Mouse (Mus musculus) MN1 (cell line): Measurements from ENCODE around the gene Traf2.

Experiments
- DNase-seq: peaks from one replicate; pipeline ENCODE4 v3.0.0-alpha.2; 2016; ENCODE audit warnings: low spot score

Traf2 gene

DNA sequence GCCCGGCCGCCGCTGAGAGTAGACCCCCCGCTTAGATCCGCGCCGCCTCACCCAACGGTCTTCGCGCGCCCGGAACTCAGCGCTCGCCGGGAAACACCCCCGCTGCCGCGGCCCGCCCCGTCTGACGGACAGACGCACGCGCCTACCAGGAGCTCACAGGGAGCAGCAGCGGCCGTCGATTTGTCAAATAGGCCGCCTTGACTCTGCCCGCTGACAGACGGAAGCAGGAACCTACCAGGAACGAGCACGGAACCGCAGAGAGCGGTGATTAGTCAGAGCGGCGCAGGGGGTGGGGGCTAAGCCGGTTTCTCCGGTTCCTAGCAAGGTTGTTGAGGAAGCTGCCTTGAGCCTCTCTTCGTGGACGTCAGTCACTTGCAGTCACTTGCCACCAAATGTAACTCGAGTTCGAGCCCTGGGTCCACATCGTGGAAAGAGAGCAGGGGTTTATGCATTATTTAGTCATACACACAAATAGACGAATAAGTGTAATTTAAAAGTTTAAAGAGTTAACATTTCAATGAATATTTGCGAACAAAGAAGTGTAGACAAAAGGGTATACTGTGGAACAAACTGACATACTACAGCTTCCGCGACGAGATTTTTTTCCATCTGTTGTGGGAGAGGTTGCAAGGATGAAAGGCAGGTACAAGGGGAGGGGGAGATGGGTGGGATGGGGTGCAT is at the start of gene Traf2:
Traf2 (minus strand) TSS at position 130 of the 681 bp plus-strand sequence.
- DNase-seq = peak; percentile 98

DNA sequence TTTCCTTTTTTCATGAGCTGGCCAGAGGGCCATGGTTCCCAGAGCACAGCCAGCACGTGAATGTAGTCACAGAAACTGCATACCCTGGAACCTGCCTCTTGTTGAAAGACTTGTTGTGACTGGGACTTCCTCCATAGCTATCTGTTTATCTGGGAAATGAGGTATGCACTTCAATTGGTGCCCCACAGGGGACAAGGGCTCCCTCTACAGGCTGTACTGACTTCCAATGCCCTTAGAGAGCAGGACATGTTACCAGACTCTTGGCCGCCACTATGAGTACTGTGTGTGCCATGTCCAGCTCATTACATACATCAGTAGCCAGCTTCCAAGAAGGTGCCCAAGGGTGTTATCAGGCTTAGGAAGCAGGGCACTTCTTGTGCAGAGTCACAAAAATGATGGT is 45.1 kb upstream of the Traf2 start:
- peak; percentile 24 for DNase-seq

DNA sequence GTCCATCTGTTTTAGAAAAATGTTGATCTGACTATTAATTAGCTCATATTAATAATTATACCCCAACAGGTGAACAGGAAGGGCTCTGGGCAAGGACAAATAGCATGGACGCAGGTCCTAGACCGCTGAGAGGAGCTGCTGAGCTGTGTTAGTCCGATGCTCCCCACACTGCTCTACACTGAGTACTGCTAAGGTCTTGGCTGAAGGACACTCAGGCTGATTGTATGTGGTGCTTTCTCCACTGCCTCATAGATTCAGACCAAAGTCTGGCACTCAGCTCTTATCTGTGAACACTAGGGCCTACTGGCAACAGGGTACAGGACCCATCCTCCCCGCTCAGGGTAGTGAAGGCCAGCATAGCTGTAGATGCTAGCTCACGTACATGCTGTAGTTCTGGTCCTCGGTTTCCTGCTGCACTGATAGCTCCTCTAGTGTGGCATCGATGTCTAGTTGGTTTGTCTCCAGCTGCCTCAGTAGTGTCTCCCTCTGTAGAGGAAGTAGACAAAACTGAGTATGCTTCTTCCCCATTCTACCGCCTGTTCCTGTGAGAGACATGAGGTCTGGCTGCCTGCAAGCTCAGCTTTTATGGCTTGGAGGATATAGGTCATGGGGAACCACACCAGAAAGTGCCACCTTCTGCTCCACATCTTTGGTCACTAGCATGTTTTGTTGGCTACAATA is 41.6 kb upstream of the Traf2 start:
- DNase-seq = no peak

DNA sequence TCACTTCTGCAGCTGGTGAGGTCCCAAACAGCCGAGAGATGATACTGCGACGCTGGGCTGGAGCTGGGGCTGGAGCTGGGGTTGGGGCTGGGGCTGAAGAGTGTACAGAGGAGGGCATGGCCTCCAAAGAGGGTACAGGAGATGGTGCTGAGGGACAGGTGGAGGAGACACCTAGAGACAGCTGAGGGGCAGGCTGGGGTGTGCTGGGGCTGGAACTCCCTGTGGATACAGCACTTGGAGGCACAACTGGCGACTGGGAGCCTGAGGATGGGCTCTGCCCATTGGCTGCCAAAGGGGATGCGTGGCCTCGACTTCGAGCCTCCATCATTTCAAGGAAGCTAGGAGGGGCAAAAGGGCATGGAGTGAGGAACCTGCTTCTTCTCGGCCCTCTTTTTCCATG is 40.5 kb upstream of the Traf2 start:
- no peak for DNase-seq

DNA sequence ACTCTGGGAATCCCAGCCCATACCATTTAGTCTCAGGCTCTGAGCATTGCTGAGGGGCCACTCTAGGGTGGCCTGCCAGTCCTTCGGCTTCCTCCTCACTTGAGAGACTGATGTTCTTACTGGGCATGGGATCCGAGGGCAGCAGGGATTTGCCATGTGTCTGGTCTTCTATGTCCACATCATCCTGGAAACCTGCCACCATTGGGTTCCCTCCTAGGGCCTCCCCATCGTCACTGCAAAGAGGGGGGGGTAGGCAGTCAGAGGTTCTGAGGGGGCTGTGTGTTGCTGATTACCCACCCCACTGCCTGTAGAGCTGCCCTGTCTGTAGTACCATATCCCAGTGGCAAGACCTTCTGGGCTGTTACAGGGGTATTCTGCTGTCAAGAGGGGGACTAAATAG is 38.9 kb upstream of the Traf2 start:
- no peak for DNase-seq

DNA sequence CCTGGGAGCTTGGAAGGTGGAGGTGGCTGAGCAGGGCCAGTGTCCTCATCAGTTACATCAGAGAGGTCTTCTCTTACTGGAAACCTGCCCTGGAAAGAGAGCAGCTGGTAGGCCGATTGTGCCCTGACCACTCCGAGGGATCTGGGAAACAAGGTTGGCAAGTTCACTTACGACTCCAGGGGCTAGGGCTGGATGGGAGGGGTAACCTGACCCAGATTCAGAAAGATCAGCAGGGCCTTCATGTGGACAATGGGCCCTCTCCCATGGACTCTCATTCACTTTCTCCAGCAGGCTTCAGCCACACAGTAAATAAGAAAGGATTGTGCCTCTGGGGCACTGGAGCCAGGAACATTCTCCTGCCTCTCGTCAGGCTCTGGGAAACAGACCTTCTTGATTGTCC is 38.1 kb upstream of the Traf2 start:
- DNase-seq = no peak

DNA sequence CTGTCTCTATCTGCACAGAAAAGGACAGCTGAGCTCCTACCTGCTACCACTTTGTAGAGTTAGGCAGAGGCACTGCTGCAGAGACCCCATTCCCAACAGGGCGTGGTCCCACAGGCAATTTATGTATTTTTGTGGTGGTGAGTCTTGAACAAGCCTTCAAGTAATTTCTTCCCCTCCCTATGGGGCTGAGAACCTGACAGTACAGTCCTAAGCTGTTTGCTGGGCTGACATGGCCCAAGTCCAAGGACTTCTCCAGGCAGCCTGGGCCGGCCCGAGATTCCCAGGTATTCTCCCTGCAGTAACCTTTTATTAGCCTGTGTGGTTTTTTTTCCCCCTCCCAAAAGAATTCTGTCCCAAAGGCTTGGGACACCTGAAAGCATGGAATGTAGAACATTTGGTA is 37.4 kb upstream of the Traf2 start:
- no peak for DNase-seq

DNA sequence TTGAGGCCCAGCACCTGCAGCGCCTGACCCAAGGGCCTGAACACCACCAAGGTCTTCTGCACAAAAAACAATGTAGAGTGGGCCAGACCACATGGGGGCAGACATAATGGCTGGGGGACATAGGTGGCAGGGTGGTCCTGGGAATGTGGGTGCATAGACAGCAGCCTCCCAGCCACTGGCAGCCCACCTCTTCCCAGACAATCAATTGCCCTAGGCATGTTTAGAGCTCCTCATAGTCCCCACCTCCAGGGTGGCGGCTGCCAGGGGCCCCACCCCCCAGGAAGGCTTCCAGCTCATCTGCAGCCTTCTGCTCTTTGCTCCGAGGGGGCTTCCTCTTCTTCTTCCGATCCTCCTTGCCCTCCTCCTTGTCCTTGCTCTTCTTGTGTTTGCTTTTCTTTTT is 36.8 kb upstream of the Traf2 start:
- DNase-seq = no peak

DNA sequence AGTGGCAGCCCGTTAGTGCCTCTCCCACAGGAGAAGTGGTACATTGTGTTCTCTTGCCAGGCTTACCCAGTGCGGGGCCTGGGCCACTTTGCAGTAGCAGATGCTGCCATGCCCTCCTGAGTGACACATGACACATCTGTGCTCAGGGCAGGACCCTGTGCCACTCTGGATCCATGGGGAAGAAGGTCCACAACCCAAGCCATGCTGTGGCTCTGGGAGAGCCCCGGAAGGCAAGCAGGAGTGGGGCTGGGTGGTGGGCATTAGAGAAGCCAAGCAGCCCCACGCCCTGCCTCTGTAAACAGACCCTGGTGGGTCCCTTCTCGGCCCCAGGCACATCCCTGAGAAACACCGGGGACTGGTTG is 36.4 kb upstream of the Traf2 start:
- no peak for DNase-seq

DNA sequence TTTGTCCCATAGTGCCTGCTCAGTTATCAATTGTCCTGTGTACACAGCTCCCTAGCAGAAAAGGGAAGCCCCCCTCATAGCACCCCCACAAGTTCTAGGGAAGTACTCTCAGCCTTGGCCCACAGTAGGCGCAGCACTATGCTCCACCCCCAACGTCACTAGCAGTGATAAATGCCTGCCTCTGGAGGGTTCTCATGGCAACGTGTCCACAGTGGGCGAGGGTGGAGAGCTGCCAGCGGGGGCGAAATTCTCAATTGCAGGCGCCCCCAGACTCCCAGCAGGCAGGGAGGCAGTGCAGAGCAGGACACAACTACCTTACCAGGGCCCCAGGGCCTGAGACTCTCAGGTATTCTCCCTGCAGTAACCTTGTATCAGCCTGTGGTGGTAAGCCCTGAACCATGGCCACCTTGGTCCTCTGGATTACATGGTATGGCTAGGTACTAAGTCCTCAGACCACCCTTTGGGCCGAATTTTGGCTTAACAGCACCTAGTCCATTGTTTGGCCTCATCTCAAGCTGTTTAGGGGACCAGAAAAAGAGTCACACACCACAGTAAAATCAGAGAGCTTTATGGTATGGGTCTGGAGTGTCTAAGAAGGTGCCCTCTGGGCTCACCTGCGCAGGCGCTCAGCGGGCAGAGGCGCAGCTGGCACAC is 35.9 kb upstream of the Traf2 start:
- DNase-seq = no peak

DNA sequence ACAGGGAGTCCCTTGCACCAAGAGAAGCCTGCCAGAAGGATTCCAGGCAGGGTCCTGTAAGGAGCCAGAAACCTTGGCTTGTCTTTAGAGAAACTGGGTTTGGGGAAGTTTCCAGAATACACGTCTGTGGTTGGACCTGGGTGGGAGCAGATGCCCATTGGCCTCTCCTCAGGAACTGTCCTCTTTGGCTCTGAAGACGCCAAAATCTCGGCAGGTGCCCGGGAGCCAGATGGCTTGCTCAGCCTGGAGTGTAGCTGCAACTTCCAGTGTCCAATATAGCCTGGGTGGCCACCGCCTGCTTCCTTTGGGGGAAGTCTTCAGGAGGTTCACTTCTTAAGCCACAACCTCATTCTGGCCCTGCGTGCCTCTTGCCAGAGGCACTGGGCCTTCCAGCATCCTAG is 35.2 kb upstream of the Traf2 start:
- no peak for DNase-seq

DNA sequence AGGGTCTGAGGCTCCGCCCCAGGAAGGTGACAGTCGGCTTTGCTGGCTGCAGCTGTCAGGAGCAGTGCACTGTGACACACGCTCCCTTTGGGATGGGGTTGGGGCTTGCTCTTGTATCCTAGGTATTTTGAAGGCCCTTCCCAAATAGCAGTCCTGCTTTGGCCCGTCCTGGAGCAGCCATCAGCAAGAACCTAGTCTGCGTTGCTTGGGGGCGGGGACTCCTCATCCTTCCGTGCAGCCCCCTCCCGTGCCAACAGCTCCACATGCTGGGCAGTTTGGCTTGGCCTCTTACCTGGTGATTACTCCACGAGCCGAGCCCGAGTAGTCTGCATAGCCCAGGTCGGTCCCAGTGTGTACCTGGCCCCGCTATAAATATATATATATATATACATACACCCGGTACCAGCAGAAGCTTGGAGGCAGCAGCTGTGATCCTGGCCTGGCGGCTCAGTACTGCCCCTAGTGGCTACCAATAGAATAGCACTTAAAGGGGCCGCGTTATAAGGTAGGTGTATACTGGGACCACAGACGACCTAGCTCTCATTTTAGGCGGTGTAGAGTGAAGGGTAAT is 34.6 kb upstream of the Traf2 start, which contains the start of gene Ajm1:
Ajm1 (minus strand) TSS at position 464 of the 571 bp plus-strand sequence.
- DNase-seq = peak; percentile 78

DNA sequence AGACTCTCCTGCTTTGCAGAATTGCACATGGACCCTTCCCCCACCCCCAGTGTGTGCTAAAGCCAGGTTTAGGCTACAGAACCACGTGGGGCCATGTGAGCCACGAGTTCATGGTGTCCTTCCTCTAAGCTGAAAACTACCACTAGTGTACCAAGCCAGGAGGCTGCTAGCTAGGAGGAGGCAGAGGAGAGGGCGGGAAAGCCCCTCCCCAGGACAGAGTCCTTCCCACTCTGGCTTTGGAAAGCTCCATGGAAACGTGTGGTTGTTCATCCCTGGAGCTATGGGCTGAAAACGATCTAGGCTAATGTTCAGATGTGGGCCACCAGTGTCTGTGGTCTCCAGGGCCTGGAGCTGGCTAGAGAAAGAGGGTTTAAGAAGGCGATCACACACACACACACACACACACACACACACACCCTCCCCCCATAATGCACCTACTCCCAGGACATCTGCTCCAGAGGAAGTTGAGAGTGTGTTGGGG is 33.9 kb upstream of the Traf2 start:
- no peak for DNase-seq

DNA sequence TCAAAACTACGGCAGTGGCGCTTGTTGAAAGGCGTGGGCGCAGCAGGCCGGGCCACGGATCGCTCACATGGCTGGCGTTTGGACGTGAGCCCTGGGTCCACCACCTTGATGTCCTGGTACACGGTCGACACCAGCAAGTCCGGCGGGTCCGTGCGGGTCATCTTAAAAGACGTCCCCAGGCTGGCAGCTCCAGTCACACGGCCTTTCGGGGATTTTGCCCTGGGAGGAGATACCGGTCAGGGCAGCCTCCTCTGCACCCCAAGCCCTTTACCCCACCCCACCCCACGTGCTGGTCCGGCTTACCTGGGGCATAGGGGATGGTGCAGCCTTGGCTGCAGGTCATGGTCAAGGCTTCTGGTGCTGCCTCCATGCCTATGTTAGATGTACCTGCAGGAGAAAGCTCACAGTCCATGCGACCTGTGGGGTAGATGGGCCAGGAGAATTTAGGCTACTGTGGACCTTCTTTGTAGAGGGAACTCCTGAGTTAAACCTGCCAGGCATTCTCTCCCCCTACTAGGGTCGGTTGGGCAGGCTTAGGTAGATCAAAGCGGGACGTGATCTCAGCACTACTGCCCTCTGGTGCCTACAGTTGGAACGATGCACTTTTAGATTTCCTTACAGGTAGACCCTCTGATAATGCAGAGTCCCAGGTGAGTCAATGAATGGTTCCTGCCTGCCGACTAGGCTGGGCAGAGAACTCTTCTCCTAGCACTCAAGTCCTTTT is 33.2 kb upstream of the Traf2 start:
- DNase-seq = no peak

DNA sequence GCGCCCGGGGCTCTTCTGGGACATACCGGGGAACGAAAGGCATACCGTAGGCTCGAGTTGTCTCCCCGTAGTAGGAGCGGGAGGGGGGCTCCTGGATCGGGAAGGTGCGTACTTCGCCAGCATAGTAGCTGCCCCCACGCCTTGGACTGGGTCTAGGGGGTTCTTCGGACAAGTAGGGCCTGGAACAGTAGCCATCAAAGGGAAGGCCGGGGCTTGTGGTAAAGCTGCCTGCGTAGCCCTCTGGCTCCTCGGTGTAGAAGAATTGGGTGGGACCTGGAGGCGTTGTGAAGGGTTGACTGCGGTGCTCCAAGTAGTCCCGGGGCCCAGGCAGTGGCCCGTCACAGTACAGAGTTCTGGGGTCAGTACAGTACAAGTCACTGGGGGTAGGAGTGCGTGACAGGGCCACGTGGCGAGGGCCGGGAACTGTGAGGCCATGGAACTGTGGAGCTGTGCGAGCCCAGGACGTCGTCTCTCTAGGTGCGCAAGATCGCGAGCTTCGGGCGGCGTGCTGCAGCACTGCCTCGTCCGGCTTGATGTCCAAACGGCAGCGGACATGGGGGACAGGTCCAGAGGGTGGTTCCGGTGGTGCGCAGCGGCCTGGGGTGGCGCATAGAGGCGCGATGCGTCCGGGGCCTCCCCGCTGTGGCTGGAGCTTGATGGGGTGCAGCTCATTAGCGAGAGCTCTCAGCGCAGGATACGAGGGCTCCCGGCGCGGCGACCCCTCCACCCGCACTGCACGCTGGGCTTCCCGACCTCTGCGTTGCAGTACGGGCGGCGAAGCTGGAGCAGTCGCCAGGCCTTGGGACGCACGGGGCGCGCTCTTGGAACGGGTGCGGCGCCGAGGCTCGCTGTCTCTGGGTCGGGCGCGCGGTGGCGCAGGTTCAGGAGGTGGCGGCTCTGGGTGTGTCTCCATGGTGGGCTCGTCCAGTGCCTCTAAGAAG is 32.3 kb upstream of the Traf2 start:
- DNase-seq = no peak

DNA sequence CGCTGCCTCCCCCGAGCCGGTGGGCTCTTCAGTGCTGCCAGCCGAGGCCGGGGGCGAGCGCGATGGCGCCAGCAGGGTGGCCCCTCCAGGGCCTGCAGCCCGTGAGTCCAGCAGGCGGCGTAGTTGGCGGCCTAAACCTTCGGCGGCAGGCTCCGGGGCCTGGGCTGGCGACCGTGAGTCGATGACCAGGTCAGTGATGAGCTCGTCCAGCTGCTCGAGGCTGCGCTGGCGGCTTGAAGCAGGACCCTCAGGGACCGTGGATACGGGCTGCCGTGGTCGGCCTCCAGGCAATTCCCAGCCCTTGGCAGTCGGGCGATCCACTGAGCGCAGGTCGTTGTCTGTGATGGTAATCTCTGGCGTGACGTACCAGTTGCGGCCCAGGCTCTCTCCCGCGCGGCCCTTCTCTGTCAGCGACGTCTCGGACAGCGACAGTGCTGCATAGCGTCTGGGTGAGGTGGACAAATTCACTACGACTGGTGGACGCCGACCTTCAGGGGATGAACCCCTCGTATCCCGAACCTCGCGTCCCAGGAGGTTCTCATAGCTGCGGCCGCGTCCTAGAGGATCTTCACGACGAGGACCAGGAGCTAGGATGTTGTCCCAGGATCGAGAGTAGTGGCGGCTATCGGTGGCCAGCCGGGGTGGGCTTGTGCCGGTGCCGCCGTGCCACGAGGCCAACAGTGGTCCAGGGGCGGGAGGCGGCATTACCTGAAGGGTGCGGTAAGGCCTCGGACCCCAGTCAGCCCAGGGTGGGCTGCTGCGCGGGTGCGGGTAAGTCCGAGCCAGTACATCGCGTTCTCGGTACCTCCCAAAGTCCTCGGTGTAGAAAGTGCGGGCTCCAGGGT is 31.4 kb upstream of the Traf2 start:
- no peak for DNase-seq

DNA sequence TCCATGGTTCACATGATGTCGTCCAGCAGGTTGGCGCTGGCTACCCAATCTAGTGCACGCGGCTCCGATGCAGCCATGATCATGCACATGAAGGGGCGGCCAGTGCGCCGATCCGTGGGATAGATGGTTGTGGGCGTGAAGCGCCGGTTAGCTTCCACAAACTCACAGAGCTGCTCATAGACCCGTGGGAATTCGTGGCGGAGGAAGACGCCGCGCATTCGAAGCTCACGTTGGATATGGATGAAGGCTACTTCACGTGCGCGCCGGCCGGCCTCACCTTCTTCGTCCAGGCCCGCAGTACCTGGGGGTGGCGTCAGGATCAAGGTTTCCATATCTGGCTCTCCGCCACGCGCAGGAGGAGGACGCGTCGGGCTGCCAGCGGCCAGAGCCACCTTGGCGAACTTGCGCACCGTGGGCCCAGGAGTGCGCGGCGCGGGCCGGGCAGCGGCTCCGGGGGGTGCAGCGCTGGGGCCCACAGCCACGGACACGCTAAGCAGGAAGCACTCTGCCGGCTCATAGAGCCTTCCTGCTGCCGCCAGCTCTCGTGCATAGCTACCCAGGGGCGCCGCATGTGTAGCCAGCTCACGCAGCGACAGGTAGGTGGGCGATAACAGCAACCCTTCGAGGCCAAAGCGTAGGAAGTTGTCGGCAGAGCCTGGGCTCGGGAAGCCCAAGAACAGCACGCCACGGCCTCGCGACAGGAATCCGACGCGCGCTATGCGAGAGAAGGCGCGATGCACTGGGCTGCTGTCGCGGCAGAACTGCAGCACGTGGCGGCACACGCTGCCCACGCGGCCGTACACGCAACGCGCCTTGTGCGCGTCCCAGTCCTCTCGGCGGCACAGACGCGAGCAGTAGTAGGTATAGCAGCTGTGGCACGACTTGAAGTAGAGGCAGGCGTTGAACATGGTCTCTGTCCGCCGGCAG is 30.5 kb upstream of the Traf2 start:
- DNase-seq = no peak

DNA sequence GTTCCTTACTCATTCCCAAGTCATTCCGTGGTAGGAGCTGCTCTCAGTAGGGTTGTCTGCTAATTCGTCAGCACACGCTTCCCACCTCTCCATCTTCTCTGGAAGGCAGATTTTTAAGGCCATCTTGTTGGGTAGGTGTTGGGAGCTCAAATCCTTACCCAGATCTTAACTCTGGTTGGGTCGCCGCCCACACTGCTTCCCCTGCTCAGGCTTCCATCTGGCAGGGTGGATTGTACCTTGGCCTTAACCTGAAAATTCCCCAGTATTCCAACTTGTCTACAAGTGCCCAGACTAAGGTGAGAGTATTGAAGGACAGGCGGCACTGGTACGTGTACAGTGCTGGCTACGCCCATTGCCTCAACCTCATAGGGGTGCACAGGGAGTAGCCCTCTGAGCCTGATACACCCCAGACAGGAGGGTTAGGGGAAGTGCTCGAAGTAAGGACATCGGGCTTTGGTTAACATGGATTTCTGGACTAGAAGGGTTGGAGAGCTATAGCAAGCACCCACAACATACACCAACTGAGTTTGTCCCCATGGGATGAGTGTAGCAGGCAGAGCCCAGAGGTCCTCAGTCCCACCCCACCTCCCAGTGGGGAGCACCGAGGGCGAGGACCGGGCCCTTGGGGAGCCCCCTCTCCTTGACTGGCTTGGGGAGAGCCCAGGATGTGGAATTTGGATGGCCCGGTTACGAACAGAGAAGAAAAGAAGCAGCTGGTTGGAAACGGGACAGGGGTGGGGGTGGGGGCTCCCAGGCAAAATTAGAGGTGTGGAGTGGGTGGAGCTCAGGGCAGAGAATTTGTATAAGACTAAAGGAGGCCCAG is 29.5 kb upstream of the Traf2 start:
- DNase-seq = no peak
